Mouse (Mus musculus): ENCODE results near the gene Gucy2g. TPM values are rescaled to one million over a fixed set of nuclear protein-coding genes. Genes with fewer than 3 reads are reported as not detected.

Gucy2g gene
- total and polyA plus RNA-seq, 2 experiments from 2014 or later = not detected

DNA sequence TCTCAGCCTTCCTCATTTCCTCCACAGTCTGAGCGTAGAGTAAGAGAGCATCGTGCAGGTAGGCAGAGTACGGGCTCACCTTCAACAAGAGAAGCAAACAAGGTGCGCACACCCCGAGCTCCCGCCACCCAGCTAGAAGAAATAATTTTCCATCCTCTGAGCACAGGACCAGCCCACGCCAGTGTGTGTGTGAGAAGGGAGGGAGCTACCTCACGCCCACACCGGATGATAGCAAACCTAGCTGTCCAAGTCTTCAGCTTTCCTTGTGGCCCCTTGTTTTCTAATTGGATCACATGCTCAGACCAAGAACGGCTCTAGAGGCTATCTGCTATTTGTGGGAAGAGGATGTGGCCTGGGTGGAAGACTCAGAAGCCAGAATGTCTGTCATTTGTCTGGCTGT is 10.0 kb downstream of the Gucy2g start:
- H3K4me2 ChIP-seq (ENCODE audit: low read depth, low read length, poor library complexity, severe bottlenecking) = no peak overlapping the region

GRCm38 (mm10) chr19:55227135-55227534 is 13.9 kb downstream of the Gucy2g start:
- ATAC-seq (ENCODE audit: low FRiP score) (no peak), DNase-seq (ENCODE audit: low spot score) (no peak)
- Histone ChIP-seq H3K9me3 (ENCODE audit: low read length) (no peaks in the 10 kb centered on the region), H3K27me3 (ENCODE audit: insufficient read depth, low read length) (no peaks in the 10 kb centered on the region; the same call in 1 of the 2 replicates), H3K4me3 (ENCODE audit: low read depth, low read length) (no peak overlapping the region), H3K4me1 (ENCODE audit: insufficient read depth, low read length) (no peaks in the 10 kb centered on the region), H3K27ac (ENCODE audit: low read depth, low read length) (no peak overlapping the region), H3K36me3 (ENCODE audit: insufficient read depth, low read length) (no peaks in the 10 kb centered on the region), H3K4me2 (ENCODE audit: low read depth, low read length, poor library complexity, severe bottlenecking) (no peak overlapping the region), H3K9ac (replicated peaks; ENCODE audit: low read length, poor library complexity, severe bottlenecking) (no peak overlapping the region)
- peak; percentile 40 for TF ChIP-seq CTCF (IDR thresholded peaks at IDR 0.05)
- 81% methylated on average over 7 of the region's 7 CpGs for WGBS

More for the DNA sequence above, 10.0 kb downstream of the Gucy2g start:
- no peaks in the 10 kb centered on the region for H3K4me1 ChIP-seq (ENCODE audit: insufficient read depth, low read length)
- H3K27me3 ChIP-seq (ENCODE audit: insufficient read depth, low read length) = no peaks in the 10 kb centered on the region; the same call in 1 of the 2 replicates
- no peak for TF ChIP-seq CTCF (IDR thresholded peaks at IDR 0.05)
- no peak overlapping the region for H3K27ac ChIP-seq (ENCODE audit: low read depth, low read length)
- H3K9ac ChIP-seq (replicated peaks; ENCODE audit: low read length, poor library complexity, severe bottlenecking) = no peak overlapping the region
- DNase-seq (ENCODE audit: low spot score) (no peak), ATAC-seq (ENCODE audit: low FRiP score) (no peak)
- no peak overlapping the region for H3K4me3 ChIP-seq (ENCODE audit: low read depth, low read length)
- H3K36me3 ChIP-seq (ENCODE audit: insufficient read depth, low read length) = no peaks in the 10 kb centered on the region
- WGBS = 82% methylated on average over 10 of the region's 10 CpGs
- no peaks in the 10 kb centered on the region for H3K9me3 ChIP-seq (ENCODE audit: low read length)

DNA sequence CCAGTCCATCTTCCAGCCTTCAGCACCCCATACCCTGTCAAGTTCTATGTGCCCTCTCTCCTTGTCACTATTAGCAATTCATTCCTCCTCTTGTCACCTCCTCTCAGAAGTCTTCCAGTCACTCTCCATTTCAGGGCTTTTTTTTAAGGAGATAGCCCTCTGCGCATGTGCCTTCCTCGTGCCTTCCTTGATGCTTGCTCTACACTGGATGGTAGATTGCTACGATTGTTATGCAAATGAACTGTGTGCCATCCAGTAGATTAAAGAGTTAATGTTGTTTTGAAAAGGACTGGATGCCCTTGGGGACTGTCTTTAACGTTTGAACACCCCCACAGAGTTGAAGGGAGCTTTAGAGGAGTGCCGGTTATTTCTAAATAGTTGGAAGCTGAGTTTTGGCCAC is 14.4 kb downstream of the Gucy2g start:
- Histone ChIP-seq H3K27me3 (ENCODE audit: insufficient read depth, low read length) (no peaks in the 10 kb centered on the region), H3K4me3 (ENCODE audit: low read depth, low read length) (no peak overlapping the region), H3K36me3 (ENCODE audit: insufficient read depth, low read length) (no peaks in the 10 kb centered on the region), H3K9ac (replicated peaks; ENCODE audit: low read length, poor library complexity, severe bottlenecking) (no peak overlapping the region), H3K9me3 (ENCODE audit: low read length) (no peaks in the 10 kb centered on the region), H3K4me1 (ENCODE audit: insufficient read depth, low read length) (no peaks in the 10 kb centered on the region), H3K4me2 (ENCODE audit: low read depth, low read length, poor library complexity, severe bottlenecking) (no peak overlapping the region), H3K27ac (ENCODE audit: low read depth, low read length) (no peak overlapping the region)
- no peak for DNase-seq (ENCODE audit: low spot score)
- 59% methylated on average over 5 of the region's 5 CpGs for WGBS
- ATAC-seq (ENCODE audit: low FRiP score) = no peak
- no peak for TF ChIP-seq CTCF (IDR thresholded peaks at IDR 0.05)

DNA sequence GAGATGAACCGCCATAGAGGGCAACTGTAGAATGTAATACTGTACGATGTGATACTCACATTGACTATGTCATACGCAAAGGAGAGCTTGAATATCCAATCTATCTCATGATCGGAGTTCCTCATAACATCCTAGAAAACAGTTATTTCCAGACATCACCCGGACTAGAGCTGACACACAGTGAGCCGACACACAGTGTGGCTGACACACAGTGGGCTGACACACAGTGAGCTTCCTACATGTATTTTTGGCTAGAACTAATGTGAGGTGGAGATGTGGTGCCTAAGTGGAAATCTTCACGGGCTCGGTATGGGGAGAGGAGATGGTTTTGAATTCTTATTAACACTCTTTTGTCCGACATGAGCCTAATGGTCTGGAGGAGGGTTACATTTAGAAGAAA is 18.8 kb downstream of the Gucy2g start:
- DNase-seq (ENCODE audit: low spot score) = no peak
- Histone ChIP-seq H3K9me3 (ENCODE audit: low read length) (no peaks in the 10 kb centered on the region), H3K36me3 (ENCODE audit: insufficient read depth, low read length) (no peaks in the 10 kb centered on the region), H3K9ac (replicated peaks; ENCODE audit: low read length, poor library complexity, severe bottlenecking) (no peak overlapping the region), H3K27me3 (ENCODE audit: insufficient read depth, low read length) (no peaks in the 10 kb centered on the region), H3K4me2 (ENCODE audit: low read depth, low read length, poor library complexity, severe bottlenecking) (no peak overlapping the region), H3K4me1 (ENCODE audit: insufficient read depth, low read length) (no peaks in the 10 kb centered on the region; the same call in 1 of the 2 replicates), H3K27ac (ENCODE audit: low read depth, low read length) (no peak overlapping the region), H3K4me3 (ENCODE audit: low read depth, low read length) (no peak overlapping the region)
- ATAC-seq (ENCODE audit: low FRiP score) = no peak
- TF ChIP-seq CTCF (IDR thresholded peaks at IDR 0.05) = no peak
- WGBS = 94% methylated on average over 9 of the region's 9 CpGs

- H3K4me3 ChIP-seq (ENCODE audit: low read depth, low read length) = no peak overlapping the region
- H3K27ac ChIP-seq (ENCODE audit: low read depth, low read length) = no peak overlapping the region
- DNase-seq (ENCODE audit: low spot score) (no peak), ATAC-seq (ENCODE audit: low FRiP score) (no peak)
- H3K36me3 ChIP-seq (ENCODE audit: insufficient read depth, low read length) = no peaks in the 10 kb centered on the region
- TF ChIP-seq CTCF (IDR thresholded peaks at IDR 0.05) = no peak
- no peaks in the 10 kb centered on the region for H3K27me3 ChIP-seq (ENCODE audit: insufficient read depth, low read length)
- no peaks in the 10 kb centered on the region for H3K9me3 ChIP-seq (ENCODE audit: low read length)
- no peak overlapping the region for H3K9ac ChIP-seq (replicated peaks; ENCODE audit: low read length, poor library complexity, severe bottlenecking)
- H3K4me2 ChIP-seq (ENCODE audit: low read depth, low read length, poor library complexity, severe bottlenecking) = no peak overlapping the region
- no peaks in the 10 kb centered on the region; the same call in 1 of the 2 replicates for H3K4me1 ChIP-seq (ENCODE audit: insufficient read depth, low read length)
- WGBS = 89% methylated on average over 6 of the region's 6 CpGs
Observed at GRCm38 (mm10) chr19:55221208-55221607, 19.8 kb downstream of the Gucy2g start.

DNA sequence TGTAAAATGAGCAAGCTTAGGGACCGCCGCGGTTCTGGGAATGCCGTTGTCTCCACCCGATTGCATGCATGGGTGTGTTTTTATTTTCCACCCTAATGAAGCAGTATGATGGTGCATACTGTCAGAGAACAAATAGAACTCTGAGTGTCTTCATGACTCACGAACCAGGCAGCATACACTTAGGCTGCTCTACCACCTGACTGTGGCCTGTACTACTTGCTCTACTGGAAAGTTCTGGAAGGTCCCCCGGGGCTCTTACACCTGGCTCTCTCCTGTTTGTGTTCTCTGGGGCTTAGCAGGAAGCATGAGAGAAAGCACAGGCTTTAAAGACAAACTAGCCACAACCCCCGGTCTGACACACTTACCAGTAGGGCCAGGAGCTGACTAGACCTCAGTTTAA is 21.7 kb downstream of the Gucy2g start:
- Histone ChIP-seq H3K4me2 (ENCODE audit: low read depth, low read length, poor library complexity, severe bottlenecking) (no peak overlapping the region), H3K4me1 (ENCODE audit: insufficient read depth, low read length) (no peaks in the 10 kb centered on the region; the same call in 1 of the 2 replicates), H3K27ac (ENCODE audit: low read depth, low read length) (no peak overlapping the region), H3K4me3 (ENCODE audit: low read depth, low read length) (no peak overlapping the region), H3K9ac (replicated peaks; ENCODE audit: low read length, poor library complexity, severe bottlenecking) (no peak overlapping the region), H3K36me3 (ENCODE audit: insufficient read depth, low read length) (no peaks in the 10 kb centered on the region), H3K9me3 (ENCODE audit: low read length) (no peaks in the 10 kb centered on the region), H3K27me3 (ENCODE audit: insufficient read depth, low read length) (no peaks in the 10 kb centered on the region)
- no peak for ATAC-seq (ENCODE audit: low FRiP score)
- no peak for DNase-seq (ENCODE audit: low spot score)
- WGBS = 73% methylated on average over 8 of the region's 8 CpGs
- TF ChIP-seq CTCF (IDR thresholded peaks at IDR 0.05) = no peak

Measured in midbrain, postnatal 0 days (tissue).